Mouse (Mus musculus) mature B cell (primary cell): ENCODE results near the gene Plbd2.

Experiments used
- in situ Hi-C: fragments of 300-500 bp; cut with MboI; formaldehyde crosslinking; loops from 2 replicates; pipeline ENCODE4 v1.14.3; 2019

Plbd2 gene

DNA sequence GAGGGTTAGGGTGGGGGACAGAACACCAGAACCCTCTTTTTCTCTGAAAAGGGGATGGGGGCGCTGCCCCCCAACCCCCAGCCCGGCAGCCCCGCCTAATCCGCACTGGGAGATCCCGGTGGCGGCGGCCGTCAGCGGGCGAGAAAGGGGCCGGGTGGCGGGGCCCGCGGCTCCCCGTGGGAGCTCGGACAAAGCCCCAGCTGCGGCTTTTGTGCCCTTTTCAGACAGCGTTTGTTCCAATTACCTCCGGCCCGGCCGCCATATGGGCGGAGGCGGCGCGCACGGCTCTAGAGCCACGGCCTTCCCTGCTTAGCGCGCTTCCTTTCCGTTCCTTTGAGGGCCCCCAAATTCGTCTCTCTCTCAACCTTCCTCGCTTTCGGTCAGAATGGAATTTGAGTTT is 65.4 kb downstream of the Plbd2 start:
- in situ Hi-C loops = no loop called here

DNA sequence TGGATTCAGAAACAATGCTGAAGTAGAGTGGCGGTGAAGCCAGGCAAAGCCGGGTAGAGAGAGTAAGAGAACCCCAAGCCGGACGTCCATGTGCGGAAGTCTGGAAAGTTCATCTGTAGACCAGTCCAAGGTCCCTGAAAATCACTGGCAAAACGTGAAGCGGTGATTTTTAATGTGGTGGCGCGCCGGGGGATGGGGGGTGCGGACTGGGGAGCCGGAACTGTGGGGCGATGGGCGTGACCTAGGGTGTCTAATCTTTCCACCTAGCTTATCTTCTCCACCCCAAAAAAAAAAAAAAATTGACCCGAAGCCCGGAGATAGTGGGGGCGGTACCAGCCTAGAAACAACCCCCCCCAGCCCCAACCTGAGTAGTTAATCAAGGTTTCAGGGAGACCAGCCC is 65.9 kb downstream of the Plbd2 start:
- in situ Hi-C loops = no loop called here

DNA sequence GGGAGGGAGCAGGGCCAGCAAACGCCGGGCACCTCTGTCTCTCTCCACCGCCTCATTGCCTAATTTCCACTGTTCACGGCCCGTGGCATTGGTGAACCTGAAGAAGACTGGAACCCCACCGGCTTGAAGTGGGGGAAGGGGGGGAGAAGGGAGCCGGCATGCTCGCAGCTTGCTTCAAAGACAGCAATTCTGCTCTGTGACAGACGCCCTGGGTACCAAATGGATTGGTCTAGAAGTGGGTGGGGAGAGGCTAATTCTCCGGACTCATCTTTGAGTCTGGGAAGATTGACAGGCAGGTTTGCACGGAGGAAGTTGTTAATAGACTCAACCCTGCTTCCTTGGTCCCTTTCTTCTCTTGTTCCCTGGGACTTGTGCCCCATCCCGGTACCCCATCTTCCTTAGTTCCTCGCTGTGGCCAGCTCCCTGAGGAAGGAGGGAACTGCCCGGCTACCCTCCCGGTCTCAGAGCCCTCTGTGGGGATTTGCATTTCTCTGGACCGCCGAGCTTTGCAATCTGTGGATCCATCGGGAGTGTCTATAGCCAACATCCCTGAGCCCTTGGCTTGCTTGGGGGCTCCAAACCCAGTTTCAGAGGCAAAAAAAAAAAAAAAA is 66.4 kb downstream of the Plbd2 start:
- in situ Hi-C loops = no loop called here

DNA sequence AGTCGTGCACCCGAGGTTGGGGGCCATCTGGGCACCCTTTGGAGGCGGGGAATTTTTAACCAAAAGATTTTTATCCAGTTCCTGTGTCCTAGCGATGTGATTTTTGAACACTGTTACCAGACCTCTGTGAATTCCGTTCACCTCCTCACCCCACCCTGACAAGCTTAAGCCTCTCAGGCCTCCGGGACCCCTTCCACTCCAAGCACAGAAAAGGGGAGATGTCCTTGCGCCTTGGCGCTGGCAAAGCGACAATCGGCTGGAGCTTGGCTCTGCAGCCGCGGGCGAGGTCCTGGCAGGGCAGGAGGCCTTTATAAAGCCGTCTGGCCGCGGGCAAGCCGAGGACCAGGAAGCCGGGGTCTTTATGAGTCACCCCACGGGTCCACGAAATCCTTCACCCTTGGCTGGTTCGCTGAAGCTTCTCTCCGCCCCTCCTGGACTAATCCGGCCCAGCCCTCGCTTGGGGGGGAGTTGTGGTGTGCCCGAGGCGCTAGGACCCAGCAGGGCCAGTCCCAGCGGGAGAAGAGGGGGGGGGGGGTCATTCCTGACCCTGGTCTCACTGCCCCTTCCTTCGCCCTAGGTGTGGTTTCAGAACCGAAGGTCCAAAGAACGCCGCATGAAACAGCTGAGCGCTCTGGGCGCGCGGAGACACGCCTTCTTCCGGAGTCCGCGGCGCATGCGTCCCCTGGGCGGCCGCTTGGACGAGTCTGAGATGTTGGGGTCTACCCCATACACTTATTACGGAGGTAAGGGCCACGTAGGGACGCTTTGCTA is 67.5 kb downstream of the Plbd2 start:
- in situ Hi-C loops = no loop called here

DNA sequence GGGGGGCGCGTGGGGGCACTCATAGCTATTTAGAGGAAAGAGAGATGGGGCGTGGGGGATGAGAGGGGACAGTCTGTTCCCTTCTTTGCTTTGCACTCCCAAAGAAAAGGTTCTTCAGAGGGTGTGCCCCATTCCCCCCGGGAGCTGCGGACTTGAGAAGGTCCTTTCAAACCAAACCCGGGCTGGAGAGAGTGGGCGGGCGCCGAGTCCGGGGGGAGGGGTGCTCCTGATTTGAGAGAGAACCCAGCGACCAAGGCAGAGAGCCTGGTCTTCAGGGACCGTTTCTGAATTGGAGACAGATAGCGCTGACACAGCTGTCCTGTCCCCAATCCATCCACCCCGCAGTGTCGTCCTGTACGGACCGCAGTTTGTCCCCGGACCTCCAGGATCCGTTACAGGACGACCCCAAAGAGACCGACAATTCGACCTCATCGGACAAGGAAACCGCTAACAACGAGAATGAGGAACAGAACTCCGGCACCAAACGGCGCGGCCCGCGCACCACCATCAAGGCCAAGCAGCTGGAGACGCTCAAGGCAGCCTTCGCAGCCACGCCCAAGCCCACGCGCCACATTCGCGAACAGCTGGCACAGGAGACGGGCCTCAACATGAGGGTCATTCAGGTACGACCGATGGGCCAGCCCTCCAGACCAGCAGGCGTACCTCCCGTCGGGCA is 68.3 kb downstream of the Plbd2 start:
- in situ Hi-C loops = no loop called here

DNA sequence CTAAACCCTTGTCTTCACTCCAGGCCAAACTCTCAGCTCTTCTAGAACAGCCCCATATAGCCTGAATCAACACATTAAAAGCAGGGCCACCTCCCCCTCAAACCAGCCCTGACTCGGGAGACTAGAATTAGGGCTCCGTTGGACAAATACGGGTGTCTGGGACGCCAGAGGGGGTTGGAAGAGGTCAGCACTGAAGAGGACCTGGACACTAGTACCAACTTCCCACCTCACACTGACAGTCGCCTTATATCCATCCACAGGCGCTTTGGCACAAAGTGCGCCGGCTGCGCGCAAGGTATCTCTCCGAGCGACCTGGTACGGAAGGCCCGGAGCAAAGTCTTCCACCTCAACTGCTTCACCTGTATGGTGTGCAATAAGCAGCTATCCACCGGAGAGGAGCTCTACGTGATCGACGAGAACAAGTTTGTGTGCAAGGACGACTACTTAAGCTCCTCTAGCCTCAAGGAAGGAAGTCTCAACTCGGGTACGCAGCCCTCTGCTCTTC is 69.1 kb downstream of the Plbd2 start:
- in situ Hi-C loops = no loop called here
